Mouse (Mus musculus) adrenal gland, adult 2 months (tissue): ENCODE data around the gene Rbm44. TPM values are rescaled to one million over a fixed set of nuclear protein-coding genes. Genes with fewer than 3 reads are reported as not detected.

Source experiments
- DNase-seq: peaks from one replicate; pipeline ENCODE4 v3.0.0; 2021
- long read RNA-seq: library from polyadenylated mRNA; stranded (forward); transcript quantifications from one replicate; pipeline ENCODE4 v2.0.0, GENCODE M21; 2021
- polyA plus RNA-seq: library from polyadenylated mRNA; depleted of rRNA; stranded (reverse); fragments of >200 nt; gene quantifications from 2 replicates; pipeline ENCODE4 v1.2.3, GENCODE M21; 2012; rRNA removed
- total RNA-seq, 2 experiments: library from RNA; stranded (reverse); gene quantifications; 2 replicates each; pipeline ENCODE4 v1.2.3; 2021

Rbm44 gene
- total RNA-seq (not detected), polyA plus RNA-seq (not detected in 2 replicates)
- long read RNA-seq: 0 reads

- DNase-seq: no peak
Observed at GRCm38 (mm10) chr1:91144813-91145212, at the start of gene Rbm44. Rbm44 (plus strand) TSS chr1:91145089.

GRCm38 (mm10) chr1:91095258-91095657 lies 49.6 kb upstream of the Rbm44 start:
- peak; percentile 42 for DNase-seq

- DNase-seq: no peak
Observed at GRCm38 (mm10) chr1:91095853-91096252, 49.0 kb upstream of the Rbm44 start.

GRCm38 (mm10) chr1:91096490-91096889 lies 48.4 kb upstream of the Rbm44 start:
- no peak for DNase-seq

- no peak for DNase-seq
Observed at GRCm38 (mm10) chr1:91097283-91097834, 47.5 kb upstream of the Rbm44 start.

GRCm38 (mm10) chr1:91098887-91099286 lies 46.0 kb upstream of the Rbm44 start:
- peak; percentile 74 for DNase-seq

- DNase-seq: no peak
Observed at GRCm38 (mm10) chr1:91101709-91102440, 43.0 kb upstream of the Rbm44 start.

GRCm38 (mm10) chr1:91103366-91103983 lies 41.4 kb upstream of the Rbm44 start:
- DNase-seq: no peak

- no peak for DNase-seq
Observed at GRCm38 (mm10) chr1:91107548-91107947, 37.3 kb upstream of the Rbm44 start.

GRCm38 (mm10) chr1:91109302-91109701 lies 35.6 kb upstream of the Rbm44 start:
- DNase-seq: peak; percentile 71

GRCm38 (mm10) chr1:91112171-91112570 lies 32.7 kb upstream of the Rbm44 start:
- DNase-seq: no peak

GRCm38 (mm10) chr1:91112606-91113005 lies 32.3 kb upstream of the Rbm44 start:
- no peak for DNase-seq

GRCm38 (mm10) chr1:91122121-91122520 lies 22.8 kb upstream of the Rbm44 start:
- no peak for DNase-seq

- no peak for DNase-seq
Observed at GRCm38 (mm10) chr1:91123004-91123403, 21.9 kb upstream of the Rbm44 start.

GRCm38 (mm10) chr1:91123466-91123865 lies 21.4 kb upstream of the Rbm44 start:
- DNase-seq: no peak

GRCm38 (mm10) chr1:91128849-91129248 lies 16.0 kb upstream of the Rbm44 start:
- no peak for DNase-seq

GRCm38 (mm10) chr1:91137036-91137435 lies 7.9 kb upstream of the Rbm44 start:
- DNase-seq: no peak

- DNase-seq: no peak
Observed at GRCm38 (mm10) chr1:91151509-91151908, 6.6 kb downstream of the Rbm44 start.

- DNase-seq: no peak
Observed at GRCm38 (mm10) chr1:91166798-91167197, 21.9 kb downstream of the Rbm44 start.

- DNase-seq: no peak
Observed at GRCm38 (mm10) chr1:91169157-91169556, 24.3 kb downstream of the Rbm44 start.

GRCm38 (mm10) chr1:91174796-91175195 lies 29.9 kb downstream of the Rbm44 start:
- no peak for DNase-seq

- DNase-seq: no peak
Observed at GRCm38 (mm10) chr1:91176026-91176425, 31.1 kb downstream of the Rbm44 start.

- DNase-seq: no peak
Observed at GRCm38 (mm10) chr1:91176871-91177270, 32.0 kb downstream of the Rbm44 start.
